Mouse (Mus musculus) heart, adult 8-10 months (tissue): Measurements from ENCODE around the gene Gm20518. TPM values are rescaled to one million over a fixed set of nuclear protein-coding genes. Genes with fewer than 3 reads are reported as not detected.

Source experiments
- DNase-seq: peaks from one replicate; pipeline ENCODE4 v3.0.0; 2022; ENCODE audit warnings: low spot score
- total RNA-seq, 4 experiments: library from RNA; stranded (reverse); gene quantifications; 2 replicates each; pipeline ENCODE4 v1.2.4; 2022

The Gm20518 gene
- total RNA-seq: under 1 TPM; 0.13 to 0.65 (median 0.28) TPM

DNA sequence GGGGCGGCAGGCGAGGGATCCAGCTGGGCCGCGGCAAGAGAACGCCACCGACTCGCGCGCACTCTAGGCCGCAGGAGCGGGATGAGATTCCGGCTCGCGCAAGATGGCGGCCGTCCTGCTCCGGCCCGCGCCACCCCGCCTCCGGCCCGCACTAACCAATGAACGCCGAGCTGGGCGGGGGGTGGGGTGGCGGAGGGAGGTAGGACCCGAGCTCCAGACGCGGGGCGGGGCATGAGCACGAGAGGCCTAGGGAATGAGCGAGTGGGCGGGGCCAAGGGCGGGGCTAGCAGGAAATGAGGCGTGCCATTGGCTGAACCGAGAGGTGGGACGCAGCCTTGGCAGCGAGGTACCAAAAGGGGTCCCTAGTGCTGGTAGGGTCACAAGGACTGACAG is at the start of gene Gm20518:
Gm20518 (minus strand) TSS at position 105 of the 393 bp plus-strand sequence.
- peak; percentile 98 for DNase-seq

DNA sequence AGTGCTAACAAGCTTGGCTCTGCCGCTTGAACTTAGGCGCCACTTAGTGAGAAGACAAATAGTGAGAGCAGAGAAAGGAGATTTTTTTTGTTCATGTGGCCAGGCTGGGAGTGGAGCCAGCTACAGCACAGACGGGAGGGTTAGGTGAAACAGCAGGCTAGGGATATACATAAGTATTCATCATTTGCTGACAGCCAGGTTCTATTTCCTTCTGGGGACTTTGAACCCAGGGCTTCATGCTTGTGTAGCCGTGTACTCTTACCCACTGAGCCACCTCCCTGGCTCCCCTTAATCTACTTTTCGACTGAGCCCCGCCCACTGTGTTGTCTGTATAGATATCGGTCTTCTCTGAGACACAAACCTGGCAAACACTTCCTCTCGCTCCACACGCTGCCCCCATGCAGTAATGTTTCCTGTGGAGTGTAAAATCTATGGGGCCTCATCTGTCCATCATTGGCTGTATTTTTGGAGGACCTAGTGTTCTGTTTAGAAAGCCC is 47.8 kb upstream of the Gm20518 start:
- no peak for DNase-seq

DNA sequence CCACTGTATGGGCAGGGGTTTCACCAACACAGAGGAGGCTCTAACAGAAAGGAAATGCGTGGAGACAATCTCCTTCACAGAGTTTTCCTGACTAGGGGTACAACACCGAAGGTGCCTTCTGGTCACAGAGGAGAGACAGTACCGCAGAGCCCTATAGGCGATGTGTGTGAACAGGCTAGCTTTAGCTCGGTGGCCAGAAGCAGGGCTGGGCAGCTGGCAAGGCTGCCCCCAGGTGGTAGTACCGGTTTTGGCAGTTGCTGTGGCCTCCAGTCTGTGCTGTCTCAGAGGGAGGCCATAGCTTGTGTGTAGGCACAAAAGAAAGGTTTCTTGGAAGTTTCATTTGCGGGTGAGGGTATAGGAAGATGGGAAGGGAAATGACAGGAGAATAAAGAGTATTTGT is 47.4 kb upstream of the Gm20518 start:
- DNase-seq: peak; percentile 28

DNA sequence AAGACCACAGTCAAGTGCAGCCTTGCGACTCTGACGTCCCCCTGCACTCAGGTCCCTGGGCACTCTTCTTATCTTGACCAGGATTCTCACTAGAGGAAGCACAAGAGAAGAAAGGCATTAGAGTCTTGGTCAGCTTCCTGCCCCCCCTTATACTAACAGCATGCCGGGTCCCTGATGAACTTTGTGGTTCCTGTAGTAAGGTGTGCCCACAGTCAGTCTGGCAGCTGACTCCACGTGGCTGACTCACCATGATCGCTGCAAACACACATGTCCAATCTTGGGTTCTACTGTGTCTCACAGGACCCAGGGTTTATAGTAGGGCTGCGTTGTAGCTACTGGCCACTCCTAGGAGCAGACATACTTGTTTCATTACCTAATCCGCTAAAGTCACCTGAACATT is 46.7 kb upstream of the Gm20518 start:
- no peak for DNase-seq

DNA sequence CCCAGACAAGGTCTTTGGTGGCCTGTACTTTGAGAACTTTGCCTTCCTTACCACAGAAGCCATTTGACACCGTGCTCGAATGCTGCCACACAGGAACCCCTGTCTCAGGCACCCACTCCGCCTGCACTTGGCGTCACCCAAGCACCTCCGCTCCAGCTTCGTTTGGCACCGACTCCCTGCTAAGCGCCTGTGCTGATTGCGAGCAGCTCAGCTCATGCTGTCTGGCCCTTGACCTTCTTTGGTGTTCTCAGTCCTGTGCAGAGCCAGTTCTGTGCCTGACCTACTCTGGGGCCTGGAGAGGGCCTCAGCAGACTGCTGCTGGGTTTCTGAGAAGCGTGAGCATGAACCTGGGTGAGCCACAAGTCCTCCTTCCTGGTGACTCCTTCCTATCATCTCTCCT is 45.3 kb upstream of the Gm20518 start:
- DNase-seq: no peak

DNA sequence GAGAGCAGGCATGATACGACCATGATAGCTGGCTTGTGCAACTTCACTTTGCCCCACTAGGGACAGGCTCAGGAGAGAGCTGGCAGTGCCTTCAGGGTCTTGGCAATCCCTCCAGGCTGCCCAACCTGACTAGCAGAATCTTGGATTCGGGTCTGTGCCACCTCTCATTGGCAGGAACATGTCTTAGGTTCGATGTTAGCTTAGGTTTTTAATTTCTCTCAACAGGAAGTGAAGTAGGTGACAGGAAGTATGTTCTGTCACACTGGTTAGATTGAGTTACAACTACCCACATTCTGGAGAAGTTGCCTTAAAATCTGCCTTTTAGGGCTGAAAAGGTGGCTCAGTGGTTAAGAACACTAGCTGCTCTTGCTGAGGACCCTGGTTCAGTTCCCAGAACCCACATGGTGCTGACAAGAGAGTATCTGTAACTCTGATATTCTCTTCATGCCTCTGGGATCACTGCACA is 43.0 kb upstream of the Gm20518 start:
- no peak for DNase-seq

DNA sequence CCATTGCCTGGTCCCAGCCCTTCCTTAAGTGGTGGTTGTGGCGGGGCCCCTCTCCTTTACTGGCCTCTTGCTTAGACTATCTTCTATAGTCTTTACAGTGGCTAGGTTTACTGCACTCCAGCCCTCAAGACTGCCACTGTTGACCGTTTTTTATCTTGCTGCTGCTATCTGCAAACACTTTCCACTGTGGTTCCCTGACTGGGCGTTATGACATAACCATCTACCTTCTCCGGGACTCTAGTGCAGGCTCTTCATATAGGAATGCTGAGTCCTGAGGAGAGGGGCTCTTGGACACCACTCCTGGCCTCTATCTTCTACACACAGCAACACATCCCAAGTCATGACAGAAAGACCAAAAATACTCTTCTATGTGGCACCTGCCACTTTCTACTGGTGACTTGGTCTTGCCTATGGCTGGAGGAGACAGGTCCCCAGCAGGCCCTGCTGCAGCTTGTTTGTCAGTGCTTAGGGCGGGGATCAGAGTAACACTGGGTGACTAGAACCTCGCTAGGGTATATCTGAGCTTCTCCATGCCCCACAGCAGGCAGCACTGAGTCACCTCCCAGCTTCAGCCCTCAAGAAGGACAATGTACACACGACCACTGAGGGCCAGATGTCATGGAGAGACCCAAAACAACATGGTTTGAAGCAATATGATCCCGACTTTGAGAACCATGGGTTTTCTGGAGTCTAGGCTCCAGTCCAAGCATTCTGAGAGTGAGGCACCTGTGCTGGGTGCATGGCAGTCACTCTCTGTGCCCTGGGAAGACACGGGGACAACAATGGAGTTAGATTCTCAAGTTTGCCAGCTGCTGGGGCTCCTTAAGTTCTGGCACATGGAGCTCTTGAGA is 42.3 kb upstream of the Gm20518 start:
- no peak for DNase-seq

DNA sequence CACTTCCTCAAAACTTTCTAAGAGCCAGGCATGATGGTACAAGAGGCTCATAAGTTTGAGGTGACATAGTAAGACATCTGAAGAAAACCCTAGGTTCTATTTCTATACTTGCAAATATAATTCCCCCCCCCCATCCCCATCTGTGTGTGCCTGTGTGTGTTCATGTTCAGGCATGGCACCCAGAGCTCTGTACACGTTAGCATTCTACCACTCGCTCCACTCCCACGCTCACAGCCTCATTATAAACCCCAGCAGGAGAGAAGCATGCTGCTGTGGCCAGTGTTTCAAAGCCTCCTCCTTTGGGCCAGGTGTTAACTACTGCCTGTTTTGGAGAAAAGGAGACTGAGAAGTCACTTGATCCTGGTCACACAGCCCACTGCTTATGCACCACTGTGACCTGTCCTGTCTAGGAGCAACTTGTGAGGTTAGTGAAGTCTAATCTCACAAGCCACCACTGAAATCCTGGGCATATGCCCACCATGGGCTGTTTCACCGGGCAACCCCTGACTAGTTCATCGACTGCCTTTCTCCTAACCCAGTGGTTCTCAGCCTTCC is 40.5 kb upstream of the Gm20518 start:
- DNase-seq: no peak

DNA sequence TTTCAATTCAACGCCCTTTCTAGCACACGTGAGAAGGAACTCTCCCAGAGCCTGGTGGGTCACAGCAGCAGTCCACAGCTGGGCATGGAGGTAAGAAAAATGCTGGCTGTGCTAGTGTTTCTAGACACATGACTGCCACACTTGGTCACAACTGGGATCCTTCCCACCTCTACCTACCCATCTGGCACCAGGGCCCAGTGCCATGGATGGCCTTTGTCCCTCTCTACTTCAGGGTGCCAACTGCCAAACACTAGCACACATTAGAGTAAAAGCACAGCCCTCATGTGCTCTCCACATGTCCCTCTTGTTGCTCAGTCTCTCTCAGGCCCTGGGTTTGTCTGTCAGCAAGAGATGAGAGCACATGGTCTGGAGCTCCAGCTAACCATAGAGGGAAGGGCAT is 38.2 kb upstream of the Gm20518 start:
- no peak for DNase-seq

DNA sequence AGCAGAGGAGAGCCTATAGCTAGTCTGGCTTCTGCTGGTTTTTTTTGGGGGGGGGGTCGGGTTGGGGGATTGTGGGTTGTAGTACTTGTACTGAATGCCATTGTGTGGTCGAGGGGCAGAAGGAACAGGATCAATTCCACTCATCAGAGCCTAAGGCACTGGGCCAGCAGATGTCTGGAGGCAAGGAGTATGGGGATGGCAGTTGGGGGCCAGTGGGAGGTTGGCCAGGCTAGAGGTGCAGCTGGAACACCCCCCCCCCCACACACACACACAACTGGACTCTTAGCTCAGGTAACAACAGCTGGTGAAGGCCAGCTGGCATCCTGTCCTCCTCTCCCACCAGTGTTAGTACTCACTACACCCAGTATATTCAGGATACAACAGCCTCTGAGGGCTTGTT is 37.7 kb upstream of the Gm20518 start:
- no peak for DNase-seq

DNA sequence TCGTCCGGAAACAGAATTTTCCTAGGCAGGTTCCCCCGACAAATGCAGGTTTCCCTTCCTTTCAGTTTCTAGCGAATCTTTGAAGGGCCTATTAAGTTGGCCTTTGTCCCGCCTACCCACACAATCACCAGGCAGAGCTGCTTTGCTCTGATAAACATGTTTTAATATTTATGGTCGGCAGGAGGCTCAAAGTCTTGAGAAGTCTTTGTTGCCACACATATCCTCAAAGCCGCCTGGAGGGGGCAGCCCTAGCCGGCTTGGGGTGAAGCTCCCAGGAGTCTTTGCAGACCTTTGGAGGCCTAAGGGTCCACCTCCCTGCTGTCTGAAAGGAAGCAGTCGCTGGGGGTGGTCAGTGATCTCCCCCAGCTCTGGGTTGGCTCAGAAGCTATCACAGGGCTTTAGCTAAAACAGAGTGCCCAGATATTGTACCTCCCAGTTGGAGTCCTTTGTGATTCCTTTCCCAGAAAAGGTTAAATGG is 37.2 kb upstream of the Gm20518 start:
- peak; percentile 65 for DNase-seq

DNA sequence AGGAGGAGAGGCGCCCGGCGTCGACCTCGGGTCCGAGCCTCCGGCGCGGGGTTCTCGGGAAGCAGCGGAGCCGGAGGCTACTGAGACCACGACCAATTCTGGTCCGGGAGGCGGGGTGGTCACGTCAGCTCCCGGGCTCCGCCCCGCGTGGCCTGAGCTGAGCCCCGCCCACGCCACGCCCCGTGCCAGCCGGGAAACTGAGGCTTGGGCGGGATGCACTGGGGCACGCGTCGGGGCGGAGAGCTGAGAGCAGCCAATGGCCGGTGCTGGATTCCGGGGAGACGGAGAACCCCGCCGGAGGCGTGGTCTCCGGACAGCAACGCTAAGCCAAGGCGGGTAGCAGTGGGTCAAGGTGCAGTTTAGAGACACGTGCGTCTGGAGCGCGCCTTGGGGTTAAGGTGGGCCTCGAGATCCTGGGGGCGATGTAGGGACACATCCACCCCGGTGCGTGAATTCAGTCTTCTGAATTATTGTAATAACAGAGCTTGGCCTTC is 36.7 kb upstream of the Gm20518 start, which contains the start of gene Slc25a1:
Slc25a1 (minus strand) TSS at position 133 of the 494 bp plus-strand sequence.
- peak; percentile 46 for DNase-seq

DNA sequence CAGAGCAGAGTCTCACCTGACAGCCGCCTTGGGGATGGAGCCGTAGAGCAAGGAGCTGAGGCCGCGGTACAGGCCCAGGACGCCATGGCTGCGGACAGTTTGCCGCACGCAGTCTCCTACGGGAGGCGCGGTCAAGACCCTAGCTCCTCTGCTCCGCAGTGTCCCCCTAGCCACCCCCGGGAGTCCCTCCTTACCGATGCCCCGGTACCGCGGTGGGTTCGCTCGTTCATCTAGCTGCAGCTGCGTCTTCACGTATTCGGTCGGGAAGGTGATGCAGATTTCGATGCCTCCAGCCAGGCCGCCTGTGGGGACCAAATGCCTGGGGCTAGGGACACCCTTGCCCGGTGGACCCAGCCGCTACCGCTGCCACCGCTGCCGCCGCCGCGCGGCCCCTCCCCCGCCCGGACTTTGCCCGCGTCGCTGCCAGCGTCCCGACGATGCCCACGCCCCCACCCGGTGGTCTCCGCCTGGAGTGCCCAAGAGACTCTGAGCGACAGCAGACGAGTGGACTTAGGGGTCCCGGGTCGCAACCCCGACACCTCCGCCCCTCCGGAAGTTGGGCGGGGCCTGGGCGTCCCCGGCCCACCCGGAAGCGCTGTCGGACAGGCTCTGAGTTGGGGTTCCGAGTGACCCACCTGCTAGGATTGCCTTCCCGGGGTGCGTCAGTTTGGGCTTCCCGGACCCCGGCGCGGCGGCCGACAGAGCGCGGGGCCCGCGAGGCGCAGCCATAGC is 36.0 kb upstream of the Gm20518 start:
- no peak for DNase-seq

DNA sequence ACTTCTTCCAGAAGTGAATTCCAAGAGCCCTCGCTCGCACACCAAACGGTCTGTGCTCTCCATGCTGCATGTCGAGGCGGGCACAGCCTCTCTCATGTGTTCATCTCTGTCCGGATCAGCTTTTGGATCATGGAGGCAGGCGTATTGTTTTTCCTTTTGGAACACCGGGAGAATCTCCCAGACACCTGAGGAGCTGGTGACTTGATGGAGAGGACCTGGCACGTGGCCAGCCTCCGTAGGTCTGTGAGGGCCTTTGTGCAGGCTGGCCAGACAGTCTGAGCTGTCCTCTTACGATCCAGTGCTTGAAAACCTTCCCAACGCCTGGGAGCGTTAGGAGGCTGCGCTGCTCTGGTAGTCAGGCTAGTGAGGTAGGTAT is 30.7 kb upstream of the Gm20518 start:
- peak; percentile 21 for DNase-seq

DNA sequence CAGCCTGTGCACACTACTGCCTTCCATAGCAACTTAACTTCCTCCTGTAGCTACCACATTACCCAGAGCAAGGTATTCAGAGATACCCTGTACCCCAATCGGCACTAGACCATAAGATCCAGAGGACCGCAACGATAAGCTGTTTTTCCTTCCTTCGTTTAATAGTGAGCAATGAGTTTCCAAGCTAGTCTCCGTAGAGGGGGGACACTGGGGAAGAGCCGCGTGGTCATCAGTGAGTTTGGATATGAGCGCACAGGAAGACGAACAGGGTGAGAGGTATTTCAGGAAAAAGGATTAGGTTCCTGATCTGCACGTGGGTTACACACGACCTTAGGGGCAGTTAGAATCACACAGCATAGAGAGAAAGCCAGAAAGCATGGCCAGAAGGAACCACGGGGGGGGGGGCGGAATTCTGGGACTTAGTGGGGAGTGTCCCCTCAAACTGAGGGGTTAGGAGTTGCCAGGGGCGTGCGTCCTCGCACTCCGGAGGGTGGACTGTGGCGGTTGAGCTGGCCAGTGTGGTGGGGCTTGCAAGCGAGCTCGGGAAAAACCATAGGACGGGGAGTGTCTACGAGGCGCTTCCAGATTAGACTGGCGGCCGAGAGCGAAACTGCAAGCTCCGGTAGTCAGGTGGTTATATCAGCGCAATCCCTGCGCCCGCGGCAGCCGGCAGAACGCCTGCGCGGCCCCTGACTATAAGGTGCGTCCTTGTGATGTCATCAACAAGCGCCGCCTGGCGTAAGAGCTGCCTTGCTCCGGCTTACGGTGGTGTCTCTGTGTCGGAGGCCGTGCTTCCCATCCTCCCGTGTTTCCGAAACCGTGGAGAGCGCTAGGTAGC is 30.1 kb upstream of the Gm20518 start:
- DNase-seq: peak; percentile 94

DNA sequence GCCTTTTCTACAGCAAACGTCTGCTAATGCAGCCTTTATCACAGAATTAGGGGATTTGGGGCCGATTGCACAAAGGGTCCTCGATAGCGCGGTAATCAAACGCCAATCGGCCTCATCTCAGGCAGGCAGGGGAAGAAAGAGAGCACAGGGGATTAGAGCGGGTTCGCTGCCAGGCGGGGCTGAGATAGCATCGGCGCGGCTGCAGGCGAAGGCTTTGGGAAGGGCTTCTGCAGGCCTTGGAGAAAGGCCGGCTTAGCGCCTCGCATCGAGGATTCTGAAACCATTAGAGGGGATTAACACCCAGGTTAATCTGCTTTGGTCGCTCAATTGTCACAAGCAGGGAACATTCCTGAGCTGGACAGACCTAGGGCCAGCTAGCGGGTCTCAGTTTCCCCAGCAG is 29.1 kb upstream of the Gm20518 start:
- no peak for DNase-seq

DNA sequence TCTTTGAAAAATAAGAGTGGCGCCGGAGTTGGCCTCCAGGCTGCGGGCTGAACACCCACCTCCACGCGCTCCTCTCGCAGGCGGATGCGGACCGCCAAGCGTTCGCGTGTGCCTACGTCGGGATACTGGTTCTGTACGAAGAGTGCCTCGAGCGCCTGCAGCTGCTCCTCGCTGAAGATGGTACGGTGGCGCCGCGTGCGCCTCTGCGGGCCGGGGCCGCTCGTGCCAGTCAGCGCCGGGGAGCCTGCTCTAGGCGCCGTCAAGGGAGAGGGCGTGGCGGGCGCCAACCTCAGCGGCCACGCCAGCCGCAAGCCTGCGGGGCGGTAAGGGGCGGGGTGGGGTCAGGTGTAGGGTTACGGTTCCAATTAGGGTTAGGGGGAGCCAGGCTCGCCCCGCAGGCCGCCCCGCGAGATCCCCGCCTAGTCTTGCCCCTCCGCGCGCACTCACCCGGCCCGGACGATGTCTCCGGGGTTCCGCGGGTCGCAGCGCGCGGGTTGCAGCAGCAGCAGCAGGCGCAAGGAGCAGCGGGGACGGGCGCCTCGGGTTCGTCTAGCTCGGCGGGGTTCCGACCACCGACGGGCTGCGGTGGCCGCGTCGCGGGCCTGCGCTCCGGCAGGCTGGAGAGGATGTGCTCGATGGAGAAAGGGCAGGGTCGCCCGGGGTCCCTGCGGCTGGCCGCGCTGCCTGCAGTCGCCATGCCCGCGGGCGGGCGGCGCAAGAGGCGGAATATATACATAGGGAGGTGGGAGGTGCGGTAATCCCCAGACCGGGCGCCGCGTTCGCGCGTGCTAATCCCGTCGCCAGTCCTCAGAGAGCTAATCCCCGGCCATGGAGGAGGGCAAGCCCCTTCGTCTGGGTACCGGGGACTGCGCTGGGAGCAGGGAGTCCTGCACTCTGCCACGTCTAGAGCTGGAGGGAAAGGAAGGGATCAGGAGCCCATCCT is 23.1 kb upstream of the Gm20518 start, which contains the start of gene Gsc2:
Gsc2 (minus strand) TSS at position 753 of the 943 bp plus-strand sequence.
- DNase-seq: no peak

DNA sequence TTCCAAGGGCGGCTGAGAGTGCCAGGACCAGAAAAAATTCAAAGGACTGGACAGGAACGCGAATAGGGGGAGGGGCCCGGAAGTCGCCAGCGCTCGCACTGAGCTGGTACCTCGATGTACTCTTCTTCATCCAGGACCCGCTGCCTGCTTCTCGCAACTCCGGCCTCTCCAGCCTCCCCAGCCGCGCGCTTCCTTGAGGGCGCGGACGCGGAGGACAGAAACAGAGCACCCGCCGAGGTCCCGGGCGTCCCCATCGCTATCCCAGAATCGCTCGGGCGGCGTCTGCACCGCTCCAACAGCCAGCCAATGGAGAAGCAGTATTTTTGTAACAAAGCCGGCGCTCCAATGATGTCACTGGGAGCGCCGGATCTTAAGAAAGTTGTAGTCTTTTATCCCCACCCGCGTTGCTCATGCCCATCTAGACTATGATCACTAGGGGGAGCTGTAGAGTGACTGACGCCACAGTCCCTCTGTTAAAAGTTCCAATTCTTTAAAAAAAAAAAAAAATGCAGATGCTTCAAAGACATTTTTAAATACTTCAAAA is 19.7 kb upstream of the Gm20518 start, which contains the start of gene Ess2:
Ess2 (minus strand) TSS at position 297 of the 544 bp plus-strand sequence.
- DNase-seq: peak; percentile 97

DNA sequence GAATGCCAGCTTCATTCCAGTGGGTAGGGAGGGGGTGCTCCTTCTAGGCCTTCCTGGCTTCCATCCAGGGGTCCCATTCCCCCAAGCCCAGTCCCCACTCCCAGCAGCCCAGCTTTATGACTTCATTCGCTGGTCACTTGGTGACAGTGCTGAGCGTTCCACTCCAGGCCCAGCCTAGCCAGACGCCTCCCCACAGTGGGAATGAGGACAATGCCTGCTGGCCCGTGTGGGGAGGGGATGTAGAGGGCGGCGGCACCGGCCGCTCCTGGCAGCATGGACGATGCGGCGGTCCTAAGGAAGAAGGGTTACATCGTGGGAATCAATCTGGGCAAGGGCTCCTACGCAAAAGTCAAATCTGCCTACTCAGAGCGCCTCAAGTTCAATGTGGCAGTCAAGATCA is 7.0 kb upstream of the Gm20518 start, which contains the start of the genes Dgcr2 and Tssk2:
Dgcr2 (minus strand) TSS at position 101 of the 400 bp plus-strand sequence.
Tssk2 (plus strand) TSS at position 176 of the 400 bp plus-strand sequence.
- DNase-seq: no peak
